Mouse (Mus musculus): ENCODE data around the gene Actbl2.

- TF ChIP-seq CTCF (IDR thresholded peaks at IDR 0.05; ENCODE audit: low read depth) (no peak), EP300 (IDR thresholded peaks at IDR 0.05; ENCODE audit: low read depth) (no peak)
Observed at GRCm38 (mm10) chr13:111269789-111270335, 15.0 kb downstream of the Actbl2 start.

Data from liver, postnatal 0 days (tissue).